Mouse (Mus musculus) CH12.LX (cell line): ENCODE results near the gene Drosha.
"Not testable (repeated sequence)": the region's sequence is repeated elsewhere in the genome, so short reads cannot be mapped to it uniquely, and the experiment has no call there.

Experiments used
- CHD2 ChIP-seq: IDR thresholded peaks from 2 replicates; pipeline ENCODE4 v1.6.1; 2011; ENCODE audit warnings: low read length, improper control_type of control experiment
- CTCF ChIP-seq, 2 experiments: IDR thresholded peaks in 1 of 2; conservative IDR thresholded peaks in 1 of 2; 2 replicates each; pipeline ENCODE4 v1.5.1; 2011 to 2012; ENCODE audit warnings: low read depth in 2 of 2, low read length in 2 of 2, improper control_type of control experiment in 1 of 2, inconsistent platforms in 1 of 2, mild to moderate bottlenecking in 1 of 2, moderate library complexity in 1 of 2
- EP300 ChIP-seq: IDR thresholded peaks from 2 replicates; pipeline ENCODE4 v1.6.1; 2011; ENCODE audit warnings: low read length, improper control_type of control experiment
- MAFK ChIP-seq: IDR thresholded peaks from 2 replicates; pipeline ENCODE4 v1.6.1; 2011; ENCODE audit warnings: low read length, improper control_type of control experiment; ENCODE audit not compliant: insufficient replicate concordance
- MYC ChIP-seq: IDR thresholded peaks from 2 replicates; pipeline ENCODE4 v1.6.1; 2011; ENCODE audit warnings: low read depth, mild to moderate bottlenecking, improper control_type of control experiment, low read length
- NELFE ChIP-seq: IDR thresholded peaks from 2 replicates; pipeline ENCODE4 v1.6.1; 2011; ENCODE audit warnings: low read depth, low read length, improper control_type of control experiment
- POLR2A ChIP-seq: IDR thresholded peaks from 2 replicates; pipeline ENCODE4 v1.6.1; 2011; ENCODE audit warnings: low read depth, mild to moderate bottlenecking, improper control_type of control experiment, low read length
- SMC3 ChIP-seq: IDR thresholded peaks from 2 replicates; pipeline ENCODE4 v1.6.1; 2011; ENCODE audit warnings: low read depth, low read length, improper control_type of control experiment
- USF1 ChIP-seq: IDR thresholded peaks from 2 replicates; pipeline ENCODE4 v1.6.1; 2014; ENCODE audit warnings: low read depth, mild to moderate bottlenecking, inconsistent platforms, low read length, improper control_type of control experiment
- USF2 ChIP-seq: conservative IDR thresholded peaks from 2 replicates; pipeline ENCODE4 v1.6.1; 2011; ENCODE audit warnings: low read depth, low read length, improper control_type of control experiment
- ZNF384 ChIP-seq: IDR thresholded peaks from 2 replicates; pipeline ENCODE4 v1.6.1; 2012; ENCODE audit warnings: low read depth, low read length, improper control_type of control experiment, inconsistent platforms

- TF ChIP-seq MYC; POLR2A; CTCF (conservative IDR thresholded peaks at IDR 0.05 in 1 of 2, IDR thresholded peaks at IDR 0.05 in 1 of 2; ENCODE audit: low read depth in 2 of 2, low read length in 2 of 2); USF1; USF2; EP300; ZNF384; SMC3; CHD2; NELFE; MAFK: not testable (repeated sequence)
Observed at GRCm38 (mm10) chr15:12919326-12919966, 94.8 kb downstream of the Drosha start.
